Mouse (Mus musculus) midbrain, embryonic 10.5 days (tissue): Measurements from ENCODE around the gene Spdye4b. TPM values are rescaled to one million over a fixed set of nuclear protein-coding genes. Genes with fewer than 3 reads are reported as not detected.

ENCODE experiments used
- DNase-seq: peaks from one replicate; pipeline ENCODE4 v3.0.0-alpha.2; 2017; ENCODE audit warnings: low spot score
- H3K27ac ChIP-seq: fragments of 300-500 bp; sonication (generic); replicated peaks from 2 replicates; pipeline ENCODE4 v1.5.1; 2016; ENCODE audit warnings: mild to moderate bottlenecking
- H3K27me3 ChIP-seq: fragments of 300-500 bp; sonication (generic); 2 replicates; pipeline ENCODE4 v1.6.1; 2016; ENCODE audit warnings: low read depth, mild to moderate bottlenecking; ENCODE audit not compliant: poor library complexity, severe bottlenecking
- H3K36me3 ChIP-seq: fragments of 300-500 bp; sonication (generic); 2 replicates; pipeline ENCODE4 v1.6.1; 2016; ENCODE audit warnings: mild to moderate bottlenecking, moderate library complexity
- H3K4me1 ChIP-seq: fragments of 300-500 bp; sonication (generic); 2 replicates; pipeline ENCODE4 v1.6.1; 2016
- H3K4me3 ChIP-seq: fragments of 300-500 bp; sonication (generic); 2 replicates; pipeline ENCODE4 v1.5.1; 2016; ENCODE audit warnings: mild to moderate bottlenecking, moderate library complexity
- H3K9me3 ChIP-seq: fragments of 300-500 bp; sonication (generic); replicated peaks from 2 replicates; pipeline ENCODE4 v1.6.1; 2016; ENCODE audit warnings: mild to moderate bottlenecking
- WGBS: fragments of 180-500 bp; shearing (Covaris S2); methylation state at CpG from one replicate; pipeline ENCODE4 v1.1.7; 2016; 5-methylcytosine and 5-hydroxymethylcytosine counted together
- microRNA-seq: library from miRNA; unstranded; fragments of <30 nt; microRNA quantifications from one replicate; pipeline ENCODE4, GENCODE M21; 2017
- polyA plus RNA-seq: library from polyadenylated mRNA; unstranded; fragments of >200 nt; fragmentation: Nextera tagmentation; extraction: Ambion mirVana; gene quantifications from 2 replicates; pipeline ENCODE4 v1.2.1, GENCODE M21; 2016

Spdye4b gene
- polyA plus RNA-seq, 1 experiment from 2014 or later = not detected

DNA sequence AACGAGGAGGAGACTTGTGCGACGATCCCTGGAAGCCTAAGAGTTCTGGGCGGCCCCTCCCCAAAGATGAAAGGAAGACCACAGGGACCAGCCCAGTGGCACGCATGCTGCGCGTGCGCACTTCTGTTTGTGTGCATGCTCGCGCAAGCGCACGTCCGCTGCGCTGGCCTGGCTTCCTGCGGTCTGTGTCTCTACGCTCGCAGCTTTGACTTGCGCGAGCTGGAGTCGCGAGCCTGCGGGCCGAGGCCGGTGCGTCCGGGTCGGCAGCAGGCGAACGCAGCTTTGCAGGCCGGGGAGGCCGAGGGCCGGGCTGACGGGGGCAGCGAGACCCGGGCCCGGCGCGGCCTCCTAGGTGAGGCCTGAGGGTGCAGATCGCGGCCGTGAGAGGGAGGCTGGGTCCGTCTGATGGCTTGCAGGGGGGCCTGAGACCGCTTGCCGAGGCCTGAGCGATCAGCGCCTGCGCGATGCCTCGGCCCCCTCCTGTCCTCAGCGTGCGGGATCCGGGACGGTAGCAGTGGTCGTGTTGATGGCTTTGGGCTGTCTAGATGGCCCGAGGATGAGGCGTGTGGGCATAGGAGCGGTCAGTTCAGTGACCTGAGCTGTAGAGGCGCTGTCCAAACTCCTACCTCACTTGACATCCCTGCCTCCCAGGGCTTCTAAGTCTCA lies 54.3 kb downstream of the Spdye4b start, which contains the start of gene Zfp12:
TSS of gene Zfp12 (plus strand) at position 136 of the 666 bp plus-strand sequence.
- Histone ChIP-seq H3K27ac (peak within 1 kb of the TSS; percentile 97), H3K4me3 (peak within 1 kb of the TSS; percentile 88), H3K36me3 (peaks cover 33% of the 10 kb centered on the region), H3K4me1 (peaks cover 29% of the 10 kb centered on the region), H3K9me3 (no peaks in the 10 kb centered on the region), H3K27me3 (no peaks in the 10 kb centered on the region)
- DNase-seq = peak; percentile 95
- WGBS = 1% methylated on average over 58 of the region's 58 CpGs

DNA sequence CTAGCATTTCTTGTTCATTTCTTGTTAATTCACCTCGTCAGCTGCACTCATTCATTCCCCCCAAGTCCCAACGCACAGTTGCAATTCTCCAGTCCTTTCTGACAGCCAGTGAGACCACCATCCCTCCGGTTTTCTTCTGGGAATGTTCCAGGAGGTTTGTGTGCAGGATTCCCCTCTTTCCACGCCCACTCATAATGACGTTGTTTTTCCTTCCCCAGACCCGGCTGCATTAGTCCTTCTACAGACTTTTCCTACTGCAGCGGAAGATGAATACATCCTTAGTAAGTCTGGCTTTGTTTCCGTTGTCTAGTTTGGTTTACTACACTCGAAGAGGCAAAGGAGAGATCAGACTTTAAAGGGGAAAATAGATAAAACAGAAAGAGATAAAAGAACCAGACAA lies 55.2 kb downstream of the Spdye4b start:
- Histone ChIP-seq H3K27me3 (no peaks in the 10 kb centered on the region), H3K4me3 (peak overlapping the region; percentile 88), H3K27ac (peak overlapping the region; percentile 97; the same call in 1 of the 2 replicates), H3K36me3 (peaks cover 41% of the 10 kb centered on the region), H3K4me1 (peaks cover 29% of the 10 kb centered on the region), H3K9me3 (no peaks in the 10 kb centered on the region)
- DNase-seq = no peak
- 65% methylated on average over 9 of the region's 9 CpGs for WGBS

DNA sequence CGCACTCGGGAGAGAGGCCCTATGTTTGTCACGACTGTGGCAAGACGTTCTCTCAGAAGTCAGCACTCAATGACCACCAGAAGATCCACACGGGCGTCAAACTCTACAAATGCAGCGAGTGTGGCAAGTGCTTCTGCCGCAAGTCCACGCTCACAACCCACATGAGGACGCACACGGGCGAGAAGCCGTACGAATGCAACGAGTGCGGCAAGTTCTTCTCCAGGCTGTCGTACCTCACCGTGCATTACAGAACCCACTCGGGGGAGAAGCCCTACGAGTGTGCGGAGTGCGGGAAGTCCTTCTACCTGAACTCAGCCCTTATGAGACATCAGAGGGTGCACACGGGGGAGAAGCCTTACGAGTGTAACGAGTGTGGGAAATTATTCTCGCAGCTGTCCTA lies 64.1 kb downstream of the Spdye4b start:
- DNase-seq = no peak
- H3K27me3 ChIP-seq = no peaks in the 10 kb centered on the region
- no peaks in the 10 kb centered on the region for H3K4me1 ChIP-seq
- no peak overlapping the region for H3K27ac ChIP-seq
- peaks cover 99% of the 10 kb centered on the region for H3K36me3 ChIP-seq
- no peak overlapping the region for H3K4me3 ChIP-seq
- no peaks in the 10 kb centered on the region for H3K9me3 ChIP-seq
- 97% methylated on average over 26 of the region's 26 CpGs for WGBS

DNA sequence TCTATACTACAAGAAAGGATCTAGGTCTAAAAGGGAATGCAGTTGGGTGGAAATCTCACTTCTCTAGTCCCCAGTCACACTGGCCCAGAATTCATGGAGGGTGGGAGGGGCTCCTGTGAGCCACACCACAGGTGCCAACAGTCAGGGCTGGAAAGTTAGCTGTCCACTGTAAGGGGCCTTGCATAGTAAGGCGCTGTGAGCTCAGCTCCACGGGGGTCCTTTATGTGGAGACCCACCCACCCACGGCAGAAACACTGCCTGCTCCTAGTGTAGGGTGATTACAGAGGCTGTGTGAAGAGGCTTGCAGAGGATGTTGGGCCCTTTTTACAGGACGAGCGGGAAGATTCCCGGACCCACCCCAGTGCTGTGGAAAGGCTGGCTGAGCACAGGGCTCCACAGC lies 71.2 kb downstream of the Spdye4b start:
- H3K27ac ChIP-seq = no peak overlapping the region
- no peaks in the 10 kb centered on the region for H3K9me3 ChIP-seq
- 41% methylated on average over 6 of the region's 6 CpGs for whole genome bisulfite sequencing
- H3K4me1 ChIP-seq = peaks cover 30% of the 10 kb centered on the region
- DNase-seq = no peak
- H3K4me3 ChIP-seq = no peak overlapping the region
- H3K27me3 ChIP-seq = peaks cover 66% of the 10 kb centered on the region
- peaks cover 80% of the 10 kb centered on the region for H3K36me3 ChIP-seq

DNA sequence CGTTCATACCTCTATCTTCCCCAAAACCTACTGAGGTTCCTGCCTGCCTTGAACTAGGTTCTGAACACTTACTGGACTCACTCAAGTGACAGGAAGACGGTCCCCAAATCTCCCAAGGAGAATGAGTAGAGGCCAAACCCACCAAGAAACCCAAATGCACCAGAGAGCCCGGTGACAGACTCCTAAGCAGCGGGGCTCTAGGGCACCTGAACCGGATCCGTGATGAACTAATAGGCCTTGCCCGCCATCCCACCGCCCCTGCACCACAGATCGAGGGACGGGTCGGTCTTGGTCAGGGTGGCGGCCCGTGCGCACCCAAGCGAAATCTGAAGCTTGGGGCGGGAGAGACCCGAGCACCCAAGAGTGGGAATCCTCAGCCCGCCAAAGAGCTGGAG lies 72.0 kb downstream of the Spdye4b start:
- 10% methylated on average over 18 of the region's 18 CpGs for WGBS
- Histone ChIP-seq H3K4me3 (peak overlapping the region; percentile 50), H3K27me3 (peaks cover 74% of the 10 kb centered on the region), H3K27ac (no peak overlapping the region), H3K4me1 (peaks cover 30% of the 10 kb centered on the region), H3K36me3 (peaks cover 80% of the 10 kb centered on the region), H3K9me3 (no peaks in the 10 kb centered on the region)
- DNase-seq = no peak

DNA sequence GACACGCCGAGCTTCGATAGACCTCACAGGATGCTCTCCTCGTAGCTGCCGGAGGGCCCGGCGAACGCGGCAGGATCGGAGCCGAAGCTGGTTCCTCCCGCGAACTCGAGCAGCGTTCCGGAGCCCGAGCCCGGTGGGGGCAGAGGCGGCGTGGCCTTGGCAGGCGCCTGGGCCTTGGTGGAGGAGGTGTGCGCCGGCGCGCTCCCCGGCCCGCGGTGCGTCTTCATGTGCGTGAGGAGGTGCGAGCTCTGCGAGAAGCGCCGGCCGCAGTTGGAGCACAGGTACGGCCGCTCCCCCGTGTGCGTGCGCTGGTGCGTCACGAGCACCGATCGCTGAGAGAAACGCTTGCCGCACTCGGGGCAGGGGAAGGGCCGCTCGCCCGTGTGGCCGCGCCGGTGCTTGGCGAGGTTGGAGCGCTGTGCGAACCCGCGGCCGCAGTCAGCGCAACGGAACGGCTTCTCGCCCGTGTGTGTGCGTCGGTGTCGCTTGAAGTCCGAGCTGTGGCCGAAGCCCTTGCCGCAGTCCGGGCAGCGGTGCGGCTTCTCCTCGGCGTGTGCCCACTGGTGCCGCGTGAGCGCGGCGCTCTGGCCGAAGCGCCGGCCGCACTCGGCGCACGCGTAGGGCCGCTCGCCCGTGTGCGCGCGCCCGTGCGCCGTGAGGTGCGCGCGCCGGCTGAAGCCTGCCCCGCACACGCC lies 72.5 kb downstream of the Spdye4b start:
- Histone ChIP-seq H3K27ac (no peak overlapping the region), H3K9me3 (no peaks in the 10 kb centered on the region), H3K4me1 (peaks cover 30% of the 10 kb centered on the region), H3K27me3 (peaks cover 79% of the 10 kb centered on the region), H3K36me3 (peaks cover 80% of the 10 kb centered on the region), H3K4me3 (peak overlapping the region; percentile 50)
- WGBS = 1% methylated on average over 103 of the region's 103 CpGs
- peak; percentile 50 for DNase-seq

DNA sequence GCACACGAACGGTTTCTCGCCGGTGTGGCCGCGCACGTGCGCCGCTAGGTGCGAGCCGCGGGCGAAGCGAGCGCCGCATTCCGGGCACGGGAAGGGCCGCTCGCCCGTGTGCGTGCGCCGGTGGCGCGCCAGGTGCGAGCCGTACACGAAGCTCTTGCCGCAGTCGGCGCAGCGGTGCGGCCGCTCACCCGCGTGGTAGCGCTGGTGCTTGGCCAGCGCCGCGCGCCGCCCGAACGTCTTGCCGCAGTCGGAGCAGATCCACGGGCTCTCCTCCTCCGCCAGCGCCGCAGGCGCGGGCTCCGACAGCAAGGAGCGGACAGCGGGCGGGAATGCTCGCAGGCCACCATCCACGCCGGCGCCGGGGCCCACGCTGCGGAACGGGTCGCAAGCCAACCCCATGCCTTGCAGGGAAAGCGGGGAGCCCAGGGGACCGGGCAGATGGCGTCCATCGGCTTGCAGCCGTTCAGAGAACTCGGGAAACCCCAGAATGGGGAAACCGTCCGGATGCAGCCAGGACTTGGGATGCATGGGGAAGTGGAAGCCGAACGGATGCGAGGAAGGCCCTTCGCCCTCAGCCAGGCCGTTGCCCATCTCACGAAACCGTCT lies 73.2 kb downstream of the Spdye4b start:
- Histone ChIP-seq H3K4me3 (peak overlapping the region; percentile 50), H3K4me1 (peaks cover 30% of the 10 kb centered on the region), H3K36me3 (peaks cover 80% of the 10 kb centered on the region), H3K27me3 (peaks cover 86% of the 10 kb centered on the region), H3K9me3 (no peaks in the 10 kb centered on the region), H3K27ac (no peak overlapping the region)
- 3% methylated on average over 78 of the region's 81 CpGs for WGBS
- no peak for DNase-seq

Small RNA genes lying within 50 kb of the gene (microRNA-seq; reads per million reads assigned to microRNA genes)
- not detected for gene Gm44405

Other genes starting within 250 kb of the Spdye4b start
- gene Fscn1, start 220.7 kb upstream of the Spdye4b start, polyA plus RNA-seq = 675 and 709 TPM in 2 replicates
- 39.8 and 46.5 TPM in 2 replicates for gene Rnf216, start 68.0 kb upstream of the Spdye4b start, polyA plus RNA-seq
- gene Olfr718-ps1, start 33.4 kb upstream of the Spdye4b start, polyA plus RNA-seq = 0.04 TPM in 1 of 2 replicates, not detected in the other
- 13.4 and 15.6 TPM in 2 replicates for gene Rbak, start 242 bp upstream of the Spdye4b start, polyA plus RNA-seq
- not detected in 2 replicates for gene Spdye4a, start 45.9 kb downstream of the Spdye4b start, polyA plus RNA-seq
- gene Zfp12, start 54.1 kb downstream of the Spdye4b start, polyA plus RNA-seq = 20.8 and 21.3 TPM in 2 replicates
- 4.2 and 5.2 TPM in 2 replicates for gene Zfp316, start 89.0 kb downstream of the Spdye4b start, polyA plus RNA-seq
- gene Zfp853, start 112.6 kb downstream of the Spdye4b start, polyA plus RNA-seq = not detected in 2 replicates
- 59.2 and 61.7 TPM in 2 replicates for gene E130309D02Rik, start 134.3 kb downstream of the Spdye4b start, polyA plus RNA-seq
- gene Zdhhc4, start 148.2 kb downstream of the Spdye4b start, polyA plus RNA-seq = 64.8 and 72.9 TPM in 2 replicates
- gene Grid2ip, start 176.3 kb downstream of the Spdye4b start, polyA plus RNA-seq = 0.05 and 0.14 TPM in 2 replicates
- gene Kdelr2, start 222.8 kb downstream of the Spdye4b start, polyA plus RNA-seq = 191 and 203 TPM in 2 replicates